Mouse (Mus musculus) ES-E14 (cell line): Measurements from ENCODE around the gene Tmem50a. TPM values are rescaled to one million over a fixed set of nuclear protein-coding genes. Genes with fewer than 3 reads are reported as not detected.

Experiments
- DNase-seq: peaks from one replicate; pipeline ENCODE4 v3.0.0-alpha.2; 2013; ENCODE audit warnings: low read depth, low spot score
- H3K27ac ChIP-seq: 2 replicates; pipeline ENCODE4 v1.5.1; 2012; ENCODE audit warnings: low read depth, mild to moderate bottlenecking, low read length, moderate library complexity, mixed read lengths; ENCODE audit not compliant: poor library complexity, insufficient read depth, severe bottlenecking
- H3K36me3 ChIP-seq: 2 replicates; pipeline ENCODE4 v1.6.1; 2012; ENCODE audit warnings: mild to moderate bottlenecking, low read length, moderate library complexity, mixed read lengths; ENCODE audit not compliant: control insufficient read depth, poor library complexity, insufficient read depth, severe bottlenecking
- H3K4me1 ChIP-seq, 2 experiments: fragments of 150-350 bp in 1 of 2; sonication (generic) in 1 of 2; 2 replicates each; pipeline ENCODE4 v1.6.1; 2012; ENCODE audit warnings: low read length in 2 of 2, mild to moderate bottlenecking in 1 of 2, mixed read lengths in 1 of 2; ENCODE audit not compliant: control insufficient read depth in 2 of 2, insufficient read depth in 2 of 2, poor library complexity in 1 of 2
- H3K4me3 ChIP-seq, 2 experiments: fragments of 150-350 bp in 1 of 2; sonication (generic) in 1 of 2; 2 replicates each; pipeline ENCODE4 v1.5.1; 2012; ENCODE audit warnings: low read length in 2 of 2, low read depth in 1 of 2, mild to moderate bottlenecking in 1 of 2, mixed read lengths in 1 of 2; ENCODE audit not compliant: insufficient read depth in 1 of 2, poor library complexity in 1 of 2, severe bottlenecking in 1 of 2
- H3K9ac ChIP-seq: 2 replicates; pipeline ENCODE4 v1.6.1; 2012; ENCODE audit warnings: low read depth, mild to moderate bottlenecking, low read length, mixed read lengths; ENCODE audit not compliant: poor library complexity, insufficient read depth, severe bottlenecking
- H3K9me3 ChIP-seq: fragments of 150-350 bp; sonication (generic); 2 replicates; pipeline ENCODE4 v1.6.1; 2012; ENCODE audit warnings: low read depth, mild to moderate bottlenecking, low read length; ENCODE audit not compliant: control insufficient read depth, insufficient read depth
- CHD2 ChIP-seq: IDR thresholded peaks from 2 replicates; pipeline ENCODE4 v1.6.1; 2014; ENCODE audit warnings: mild to moderate bottlenecking, low read depth, low read length, inconsistent platforms
- HCFC1 ChIP-seq: IDR thresholded peaks from 2 replicates; pipeline ENCODE4 v1.6.1; 2012; ENCODE audit warnings: low read length, inconsistent platforms, borderline replicate concordance; ENCODE audit not compliant: insufficient read depth
- MAFK ChIP-seq: IDR thresholded peaks from 2 replicates; pipeline ENCODE4 v1.6.1; 2014; ENCODE audit warnings: mild to moderate bottlenecking, low read depth, low read length, inconsistent platforms; ENCODE audit not compliant: insufficient read depth
- ZC3H11A ChIP-seq: IDR thresholded peaks from 2 replicates; pipeline ENCODE4 v1.6.1; 2012; ENCODE audit warnings: low read depth, mild to moderate bottlenecking, inconsistent platforms, low read length, borderline replicate concordance
- ZNF384 ChIP-seq: IDR thresholded peaks from 2 replicates; pipeline ENCODE4 v1.6.1; 2012; ENCODE audit warnings: low read depth, low read length, inconsistent platforms
- in situ Hi-C, 2 experiments: fragments of 600-800 bp; cut with MboI; formaldehyde crosslinking; loops; one replicate each; pipeline ENCODE4 v1.15.1; 2025; ENCODE audit warnings: low sequenced_read_pairs in 2 of 2, inconsistent platforms in 1 of 2; ENCODE audit not compliant: unreplicated experiment in 2 of 2
- total RNA-seq: library from RNA; depleted of rRNA; stranded (reverse); fragments of 300-350 nt; gene quantifications from 2 replicates; pipeline ENCODE4 v1.2.3, GENCODE M21; 2012

The Tmem50a gene
- total RNA-seq, 1 experiment = 118 TPM

DNA sequence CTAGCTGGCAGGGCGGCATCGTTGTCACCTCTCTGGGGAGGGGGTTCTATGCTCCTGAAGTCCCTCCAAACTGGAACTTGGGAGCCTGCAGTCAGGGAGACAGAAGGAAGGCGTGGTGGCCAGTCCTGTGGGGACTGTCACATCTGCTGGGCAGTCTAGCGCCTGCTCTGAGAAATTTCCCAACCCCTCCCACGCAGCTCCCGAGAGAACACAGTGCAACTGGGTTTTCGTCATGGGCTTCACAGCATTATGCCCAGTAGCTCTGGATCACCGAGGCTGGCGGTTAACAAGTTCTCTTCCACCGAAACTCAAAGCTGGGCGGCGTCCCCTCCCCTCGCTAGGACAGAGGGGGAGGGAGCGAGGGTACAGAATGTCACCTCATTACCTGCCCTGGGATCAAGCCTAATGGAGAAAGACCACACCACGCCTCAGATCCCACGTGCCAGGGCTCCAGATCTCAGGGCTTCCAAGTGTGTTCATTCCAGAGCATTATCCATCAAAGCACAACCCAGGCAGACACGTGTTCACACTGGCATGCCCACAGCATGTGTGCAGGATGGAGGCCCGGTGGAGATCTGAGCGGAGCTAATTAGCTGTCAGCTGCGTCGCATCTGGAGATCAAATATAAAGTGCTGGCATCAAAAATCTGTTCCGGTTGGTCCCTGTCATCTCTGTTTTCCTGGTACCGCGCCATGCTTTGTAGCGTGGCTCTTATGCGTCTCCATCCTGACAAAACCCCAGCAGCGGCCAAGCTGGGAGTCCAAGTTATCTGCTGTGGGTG, 29.1 kb upstream of the Tmem50a start:
- TF ChIP-seq CHD2 (no peak), MAFK (no peak), ZC3H11A (no peak), HCFC1 (no peak), ZNF384 (no peak)
- Histone ChIP-seq H3K36me3 (no peaks in the 10 kb centered on the region), H3K27ac (no peak overlapping the region), H3K9me3 (no peaks in the 10 kb centered on the region), H3K9ac (no peak overlapping the region), H3K4me1 (no peaks in the 10 kb centered on the region), H3K4me3 (no peak overlapping the region)
- DNase-seq = no peak
- in situ Hi-C loops = loop anchor here in 1 of 2 experiments (5.0 kb wide), 1 partner anchor 263 kb away; no protein-coding TSS in a partner anchor

DNA sequence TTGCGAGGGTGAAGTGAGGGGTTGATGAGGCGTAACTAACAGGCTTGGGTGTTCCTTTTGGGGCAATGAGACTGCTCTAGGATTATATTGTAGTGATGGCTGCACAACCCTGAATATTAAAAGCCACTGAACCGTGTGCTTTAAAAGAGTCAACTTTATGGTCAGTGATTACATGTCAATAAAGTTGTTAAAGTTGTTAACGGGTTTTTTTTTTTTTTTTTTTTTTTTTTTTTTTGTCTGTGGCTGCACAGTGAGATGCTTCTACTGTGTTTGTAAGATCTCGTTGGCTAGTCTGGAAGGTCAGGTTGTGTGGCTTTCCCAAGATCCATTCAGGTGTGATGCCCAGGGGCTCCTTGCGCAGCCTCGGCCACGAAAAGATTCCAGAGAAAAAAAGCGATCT, 25.1 kb upstream of the Tmem50a start:
- Histone ChIP-seq H3K36me3 (peaks cover 12% of the 10 kb centered on the region), H3K9ac (no peak overlapping the region), H3K9me3 (no peaks in the 10 kb centered on the region), H3K4me3 (no peak overlapping the region), H3K4me1 (no peaks in the 10 kb centered on the region), H3K27ac (no peak overlapping the region)
- no peak for DNase-seq
- in situ Hi-C loops = loop anchor here in 1 of 2 experiments (5.0 kb wide), 1 partner anchor 267 kb away; no protein-coding TSS in a partner anchor
- TF ChIP-seq CHD2 = no peak
- no peak for TF ChIP-seq MAFK
- TF ChIP-seq ZNF384 = peak; percentile 93
- no peak for TF ChIP-seq HCFC1

DNA sequence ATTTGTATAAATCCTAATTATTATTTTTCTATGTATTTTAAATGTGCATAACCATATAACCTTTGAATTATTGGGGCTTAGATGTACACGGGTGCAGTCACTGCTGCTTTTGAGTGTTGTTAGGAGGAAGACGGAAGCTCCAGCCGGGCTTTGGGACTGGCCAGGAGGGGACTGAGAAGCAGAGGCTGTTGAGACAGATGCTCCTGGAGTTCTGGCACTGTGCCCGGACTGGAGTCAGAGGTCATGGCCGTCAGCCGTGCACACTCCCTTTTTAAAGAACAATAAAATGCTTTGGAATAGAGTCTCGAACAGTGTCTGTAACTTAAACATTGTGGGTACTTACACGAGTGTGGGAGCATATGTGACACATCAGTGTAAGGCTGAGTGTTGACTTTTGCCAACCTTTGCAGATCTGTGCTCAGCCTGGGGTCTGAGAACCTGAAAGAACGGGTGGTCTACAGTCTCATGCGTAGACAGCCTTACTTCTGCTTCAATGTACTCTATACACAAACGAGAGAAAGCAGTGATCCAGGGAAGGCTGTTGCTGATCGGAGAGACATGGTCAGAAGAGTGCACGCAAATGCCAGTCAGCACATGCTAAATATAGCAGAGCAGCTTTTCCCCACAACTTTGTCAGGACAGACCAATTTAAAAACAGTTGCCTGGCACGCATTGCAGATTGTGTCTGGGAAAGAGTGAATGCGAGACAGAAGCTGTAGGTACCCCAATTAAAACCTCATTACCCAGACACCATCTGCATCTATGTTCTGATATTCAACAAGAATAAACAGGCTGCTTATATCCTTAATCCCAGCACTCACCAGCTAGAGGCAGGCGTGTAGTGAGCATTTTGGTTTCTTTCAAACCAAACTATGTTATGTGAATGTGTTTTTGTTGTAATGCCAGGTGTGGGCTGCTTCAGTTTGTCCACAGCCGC, 22.7 kb upstream of the Tmem50a start:
- H3K4me1 ChIP-seq = no peaks in the 10 kb centered on the region
- H3K9me3 ChIP-seq = no peaks in the 10 kb centered on the region
- in situ Hi-C loops = no loop called here
- no peak for DNase-seq
- TF ChIP-seq ZC3H11A (no peak), CHD2 (no peak), HCFC1 (no peak), MAFK (no peak), ZNF384 (no peak)
- no peak overlapping the region for H3K9ac ChIP-seq
- no peak overlapping the region for H3K27ac ChIP-seq
- H3K4me3 ChIP-seq = no peak overlapping the region
- H3K36me3 ChIP-seq = peaks cover 23% of the 10 kb centered on the region

DNA sequence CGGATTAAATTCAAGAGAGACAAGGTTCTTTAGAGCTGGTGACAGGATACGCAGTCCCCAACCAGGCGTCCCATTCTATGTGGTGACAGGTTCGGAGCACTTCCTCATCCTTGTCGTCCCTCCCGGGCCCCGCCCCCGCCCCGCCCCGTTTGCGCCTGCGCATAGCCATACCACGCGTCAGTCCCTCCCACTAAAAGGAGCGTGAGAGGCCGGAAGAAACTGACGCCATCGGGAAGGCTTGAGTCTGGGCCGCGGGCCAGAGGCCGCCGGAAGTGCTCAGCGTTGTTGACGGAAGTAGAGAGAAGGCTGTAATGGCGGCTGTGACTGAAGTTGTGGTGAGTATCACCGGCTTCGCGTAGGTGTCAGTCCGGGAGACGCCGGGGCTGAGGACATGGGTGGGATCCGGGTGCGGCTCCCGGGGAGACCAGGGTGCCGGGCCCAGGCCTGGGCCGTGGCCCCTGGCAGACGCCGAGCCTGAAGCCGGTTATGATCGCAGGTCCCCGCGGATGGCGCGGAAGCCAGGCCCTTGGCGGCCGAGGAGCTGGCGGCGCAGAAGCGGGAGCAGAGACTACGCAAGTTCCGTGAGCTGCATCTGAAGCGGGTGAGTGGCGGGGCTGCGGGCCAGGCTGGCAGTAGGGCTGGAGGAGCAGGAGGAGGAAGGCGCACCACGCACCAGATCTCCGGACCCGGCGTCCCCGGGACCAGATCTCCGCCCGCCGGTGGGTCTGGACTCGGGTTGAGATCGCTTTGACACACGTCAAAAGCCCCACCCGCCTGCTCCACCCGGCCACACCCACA, 16.1 kb upstream of the Tmem50a start, which contains the start of gene Syf2:
Gene Syf2 (plus strand): TSS at position 215 of the 798 bp plus-strand sequence.
- peak; percentile 96 for DNase-seq
- peak within 1 kb of the TSS; percentile 93 for H3K9ac ChIP-seq
- no peaks in the 10 kb centered on the region for H3K9me3 ChIP-seq
- no peak for TF ChIP-seq CHD2
- peak; percentile 59; the same call in 1 of the 2 replicates for TF ChIP-seq HCFC1
- in situ Hi-C loops = no loop called here
- peak within 1 kb of the TSS; percentile 54 for H3K27ac ChIP-seq
- H3K36me3 ChIP-seq = peaks cover 23% of the 10 kb centered on the region
- no peaks in the 10 kb centered on the region; a peak in 1 of 4 replicates for H3K4me1 ChIP-seq
- peak within 1 kb of the TSS; percentile 88 to 92 for H3K4me3 ChIP-seq
